Mouse (Mus musculus): ENCODE measurements around the gene Exosc8. TPM values are rescaled to one million over a fixed set of nuclear protein-coding genes. Genes with fewer than 3 reads are reported as not detected.

Exosc8 gene
- polyA plus RNA-seq, 1 experiment from 2014 or later: 76.0 TPM

- no peak for ATAC-seq
- no peaks in the 10 kb centered on the region for H3K27me3 ChIP-seq
- no peak for TF ChIP-seq CTCF (IDR thresholded peaks at IDR 0.05)
- DNase-seq (ENCODE audit: low read depth, low spot score): no peak
- in situ Hi-C loops (cut with MboI; ENCODE audit: low pct_unique_long_range_greater_than_20kb): no loop called here
- POLR2A ChIA-PET: no interaction called here
- CTCF ChIA-PET: no interaction called here
These were observed 25.3 kb upstream of the Exosc8 start for GRCm38 (mm10) chr3:54760321-54761115.

- in situ Hi-C loops (cut with MboI; ENCODE audit: low pct_unique_long_range_greater_than_20kb): no loop called here
- POLR2A ChIA-PET: no interaction called here
- H3K27me3 ChIP-seq: no peaks in the 10 kb centered on the region
- DNase-seq (ENCODE audit: low read depth, low spot score) (no peak), ATAC-seq (no peak)
- CTCF ChIA-PET: interaction anchor here (1.2 kb wide), 1 partner anchor 13 kb away, joined by 3 read pairs; no protein-coding TSS in a partner anchor
- TF ChIP-seq CTCF (IDR thresholded peaks at IDR 0.05): no peak
These were observed 24.0 kb upstream of the Exosc8 start for GRCm38 (mm10) chr3:54759211-54759610.

- POLR2A ChIA-PET: no interaction called here
These were observed 22.3 kb upstream of the Exosc8 start for GRCm38 (mm10) chr3:54757446-54757845.

GRCm38 (mm10) chr3:54756058-54756457 is 20.9 kb upstream of the Exosc8 start:
- CTCF ChIA-PET: interaction anchor here (0.6 to 0.8 kb wide), 2 partner anchors 8 to 56 kb away, joined by 3 read pairs; no protein-coding TSS in a partner anchor
- no peaks in the 10 kb centered on the region for H3K27me3 ChIP-seq

More at GRCm38 (mm10) chr3:54757446-54757845, 22.3 kb upstream of the Exosc8 start:
- in situ Hi-C loops (cut with MboI; ENCODE audit: low pct_unique_long_range_greater_than_20kb): no loop called here
- no peak for TF ChIP-seq CTCF (IDR thresholded peaks at IDR 0.05)
- ATAC-seq (no peak), DNase-seq (ENCODE audit: low read depth, low spot score) (no peak)
- CTCF ChIA-PET: interaction anchor here (1.5 kb wide), 1 partner anchor 22 kb away, joined by 4 read pairs; the partner anchor contains the start of gene Alg5
- H3K27me3 ChIP-seq: no peaks in the 10 kb centered on the region

GRCm38 (mm10) chr3:54755145-54756041 is 20.2 kb upstream of the Exosc8 start, which contains the start of gene Smad9:
Smad9 (plus strand) TSS chr3:54755582.
- ATAC-seq (peak; percentile 85), DNase-seq (ENCODE audit: low read depth, low spot score) (peak; percentile 64)
- in situ Hi-C loops (cut with MboI; ENCODE audit: low pct_unique_long_range_greater_than_20kb): no loop called here
- ChIA-PET CTCF (interaction anchor here (0.8 kb wide), 1 partner anchor 56 kb away, joined by 3 read pairs; no protein-coding TSS in a partner anchor), POLR2A (no interaction called here)
- TF ChIP-seq CTCF (IDR thresholded peaks at IDR 0.05): no peak
- no peaks in the 10 kb centered on the region for H3K27me3 ChIP-seq

More at GRCm38 (mm10) chr3:54756058-54756457, 20.9 kb upstream of the Exosc8 start:
- DNase-seq (ENCODE audit: low read depth, low spot score) (no peak), ATAC-seq (peak; percentile 36)
- in situ Hi-C loops (cut with MboI; ENCODE audit: low pct_unique_long_range_greater_than_20kb): no loop called here
- TF ChIP-seq CTCF (IDR thresholded peaks at IDR 0.05): no peak
- POLR2A ChIA-PET: no interaction called here

GRCm38 (mm10) chr3:54753411-54753810 is 18.2 kb upstream of the Exosc8 start:
- in situ Hi-C loops (cut with MboI; ENCODE audit: low pct_unique_long_range_greater_than_20kb): no loop called here
- no peak for TF ChIP-seq CTCF (IDR thresholded peaks at IDR 0.05)
- no peaks in the 10 kb centered on the region for H3K27me3 ChIP-seq

GRCm38 (mm10) chr3:54745799-54746198 is 10.6 kb upstream of the Exosc8 start:
- ATAC-seq: peak; percentile 64
- CTCF ChIA-PET: interaction anchor here (0.7 to 1.8 kb wide), 5 partner anchors 10 to 44 kb away, joined by 3 to 13 read pairs (median 3); partner anchors contain the start of genes Alg5 and Exosc8
- TF ChIP-seq CTCF (IDR thresholded peaks at IDR 0.05): no peak
- DNase-seq (ENCODE audit: low read depth, low spot score): no peak
- POLR2A ChIA-PET: interaction anchor here (1.2 kb wide), 1 partner anchor 10 kb away, joined by 4 read pairs; the partner anchor contains the start of genes Alg5 and Exosc8
- no peaks in the 10 kb centered on the region for H3K27me3 ChIP-seq
- in situ Hi-C loops (cut with MboI; ENCODE audit: low pct_unique_long_range_greater_than_20kb): no loop called here

More at GRCm38 (mm10) chr3:54753411-54753810, 18.2 kb upstream of the Exosc8 start:
- DNase-seq (ENCODE audit: low read depth, low spot score) (no peak), ATAC-seq (peak; percentile 23)
- POLR2A ChIA-PET: no interaction called here
- CTCF ChIA-PET: interaction anchor here (0.9 kb wide), 1 partner anchor 63 kb away, joined by 3 read pairs; no protein-coding TSS in a partner anchor

GRCm38 (mm10) chr3:54741965-54742364 is 6.8 kb upstream of the Exosc8 start:
- TF ChIP-seq CTCF (IDR thresholded peaks at IDR 0.05): no peak
- CTCF ChIA-PET: no interaction called here
- DNase-seq (ENCODE audit: low read depth, low spot score): no peak
- POLR2A ChIA-PET: no interaction called here
- ATAC-seq: no peak
- in situ Hi-C loops (cut with MboI; ENCODE audit: low pct_unique_long_range_greater_than_20kb): no loop called here
- no peaks in the 10 kb centered on the region for H3K27me3 ChIP-seq

- in situ Hi-C loops (cut with MboI; ENCODE audit: low pct_unique_long_range_greater_than_20kb): loop anchor here (5.0 kb wide), 1 partner anchor 65 kb away; no protein-coding TSS in a partner anchor
- no peak for TF ChIP-seq CTCF (IDR thresholded peaks at IDR 0.05)
- DNase-seq (ENCODE audit: low read depth, low spot score): no peak
- no peaks in the 10 kb centered on the region for H3K27me3 ChIP-seq
- POLR2A ChIA-PET: no interaction called here
- no peak for ATAC-seq
- CTCF ChIA-PET: no interaction called here
These were observed 2.1 kb upstream of the Exosc8 start for GRCm38 (mm10) chr3:54737317-54737716.
